Comparison of ENCODE assay signal across 9 mouse cellular contexts in the genomic region with DNA sequence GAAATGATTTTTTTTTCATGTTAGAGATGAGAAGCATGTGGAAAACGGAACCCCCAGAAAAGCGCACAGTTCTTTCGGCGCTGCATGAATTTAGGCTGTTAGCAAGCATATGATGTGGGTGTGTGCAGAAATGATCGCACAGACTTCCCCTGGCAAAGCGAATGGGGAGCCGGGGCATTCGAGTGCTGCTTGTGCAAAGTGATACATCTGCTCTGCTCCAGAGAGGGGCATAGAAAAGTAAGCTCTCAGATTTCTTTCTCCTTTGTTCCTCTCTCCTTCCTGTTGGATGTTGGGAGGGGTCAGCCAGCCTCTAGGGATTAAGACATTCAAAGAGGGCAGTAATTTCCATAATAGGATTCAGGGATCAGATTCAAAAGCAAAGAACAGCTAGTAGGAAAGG.
DNase-seq lines count a peak whose midpoint lies in the region; ATAC-seq and TF ChIP-seq lines count a peak whose summit lies in the region.
"Had no signal": no experiment of that assay in that cellular context is flagged by ENCODE, and none has a peak within 500 bp of the region (broad histone marks: within the 10 kb centered on the region; RNA-seq: fewer than 3 reads in every experiment).

No protein-coding gene starts in this region.

- H3K27ac ChIP-seq in kidney, postnatal 0 days = no peak overlapping the region
- no peak overlapping the region for H3K27ac ChIP-seq in kidney, embryonic 15.5 days
- H3K27ac ChIP-seq in lung, postnatal 0 days (ENCODE audit: low read length) = no peak overlapping the region

- no peak overlapping the region for H3K4me2 ChIP-seq in kidney, postnatal 0 days (ENCODE audit: low read length)
- H3K4me2 ChIP-seq in kidney, embryonic 15.5 days = no peak overlapping the region
- no peak overlapping the region for H3K4me2 ChIP-seq in lung, postnatal 0 days (replicated peaks; ENCODE audit: low read depth, low read length)

- no peaks in the 10 kb centered on the region for H3K27me3 ChIP-seq in kidney, postnatal 0 days (ENCODE audit: insufficient read depth, low read length)
- H3K27me3 ChIP-seq in kidney, embryonic 15.5 days = 0 out of 2 replicates have a peak, but pooled peaks cover 4% of the 10 kb centered on the region
- no peaks in the 10 kb centered on the region for H3K27me3 ChIP-seq in lung, postnatal 0 days (replicated peaks; ENCODE audit: insufficient read depth, low read length)

- TF ChIP-seq CTCF in kidney, postnatal 0 days (IDR thresholded peaks at IDR 0.05; ENCODE audit: low read depth) = no peak
- TF ChIP-seq CTCF in lung, postnatal 0 days (IDR thresholded peaks at IDR 0.05) = no peak

- ATAC-seq in kidney, postnatal 0 days (replicated peaks; ENCODE audit: low FRiP score, low read depth) = no peak
- ATAC-seq in kidney, embryonic 15.5 days (replicated peaks; ENCODE audit: low FRiP score) = no peak
- no peak for ATAC-seq in lung, postnatal 0 days

- TF ChIP-seq EP300 in lung, postnatal 0 days (IDR thresholded peaks at IDR 0.05) = no peak

- H3K9me3 ChIP-seq in kidney, postnatal 0 days (replicated peaks; ENCODE audit: low read length) = no peaks in the 10 kb centered on the region
- no peaks in the 10 kb centered on the region for H3K9me3 ChIP-seq in kidney, embryonic 15.5 days (replicated peaks)
- no peaks in the 10 kb centered on the region for H3K9me3 ChIP-seq in lung, postnatal 0 days (ENCODE audit: low read length)

- WGBS in kidney, postnatal 0 days = 39% methylated on average over 8 of the region's 8 CpGs
- WGBS in kidney, embryonic 15.5 days = 35% methylated on average over 8 of the region's 8 CpGs
- WGBS in lung, postnatal 0 days = 46% methylated on average over 8 of the region's 8 CpGs

- H3K4me3 ChIP-seq in kidney, postnatal 0 days (replicated peaks; ENCODE audit: low read depth, low read length) = no peak overlapping the region
- H3K4me3 ChIP-seq in kidney, embryonic 15.5 days (replicated peaks) = no peak overlapping the region
- no peak overlapping the region for H3K4me3 ChIP-seq in lung, postnatal 0 days (ENCODE audit: low read depth, low read length)

- intact Hi-C loops in left cerebral cortex, postnatal 14 days (cut with DNase I) = no loop called here

- no peaks in the 10 kb centered on the region for H3K4me1 ChIP-seq in kidney, postnatal 0 days (replicated peaks; ENCODE audit: insufficient read depth, low read length)
- H3K4me1 ChIP-seq in kidney, embryonic 15.5 days = no peaks in the 10 kb centered on the region
- no peaks in the 10 kb centered on the region for H3K4me1 ChIP-seq in lung, postnatal 0 days (ENCODE audit: insufficient read depth, low read depth, low read length)

- DNase-seq in kidney, postnatal 0 days (ENCODE audit: low spot score) = peak; percentile 15
- peak; percentile 25 to 57 for DNase-seq in frontal cortex, adult 2 months (ENCODE audit: extremely low spot score in 1 of 2, low spot score in 1 of 2)
- peak; percentile 35 to 36 for DNase-seq in left cerebral cortex, postnatal 14 days (ENCODE audit: low spot score in 2 of 2)
- DNase-seq in right cerebral cortex, adult 2 months (ENCODE audit: low spot score in 2 of 2) = peak; percentile 23 to 30
- no peak for DNase-seq in lung, postnatal 0 days (ENCODE audit: low spot score)
- DNase-seq in urinary bladder, postnatal 36 days (ENCODE audit: low spot score in 2 of 2) = no peak
- DNase-seq in cerebellum, postnatal 14 days = no peak
- DNase-seq: heart, postnatal 10 days had no signal

- H3K36me3 ChIP-seq in kidney, postnatal 0 days (ENCODE audit: insufficient read depth, low read length) = no peaks in the 10 kb centered on the region
- no peaks in the 10 kb centered on the region for H3K36me3 ChIP-seq in kidney, embryonic 15.5 days
- H3K36me3 ChIP-seq in lung, postnatal 0 days (ENCODE audit: insufficient read depth, low read length) = no peaks in the 10 kb centered on the region

- no peak overlapping the region for H3K9ac ChIP-seq in kidney, postnatal 0 days (ENCODE audit: low read depth, low read length)
- H3K9ac ChIP-seq in kidney, embryonic 15.5 days = no peak overlapping the region
- no peak overlapping the region for H3K9ac ChIP-seq in lung, postnatal 0 days (replicated peaks; ENCODE audit: low read depth)

Comparison
In these comparisons a context has a peak if more than half of its experiments do, and no peak if none do; other contexts are left out.
1. DNase-seq: peak in kidney, postnatal 0 days (single experiment), frontal cortex, adult 2 months (2 of 2), left cerebral cortex, postnatal 14 days (2 of 2) and right cerebral cortex, adult 2 months (2 of 2); none in lung, postnatal 0 days (single experiment), urinary bladder, postnatal 36 days (0 of 2) and cerebellum, postnatal 14 days (0 of 2).